Mouse (Mus musculus) myocyte (in vitro differentiated cells): ENCODE data around the gene Mprip. TPM values are rescaled to one million over a fixed set of nuclear protein-coding genes. Genes with fewer than 3 reads are reported as not detected.
A peak's percentile ranks its signal among the peaks of the same experiment; 100 is the strongest.

Experiments used
- H3K27me3 ChIP-seq: one replicate; pipeline ENCODE4 v1.6.1; 2011; ENCODE audit not compliant: control insufficient read depth, insufficient read depth, insufficient read length
- H3K36me3 ChIP-seq: one replicate; pipeline ENCODE4 v1.6.1; 2011; ENCODE audit not compliant: control insufficient read depth, insufficient read depth
- H3K4me2 ChIP-seq: one replicate; pipeline ENCODE4 v1.6.1; 2011; ENCODE audit warnings: low read depth, control low read depth
- H3K4me3 ChIP-seq: one replicate; pipeline ENCODE4 v1.5.1; 2011; ENCODE audit warnings: mild to moderate bottlenecking, control low read depth, moderate library complexity
- H3K79me2 ChIP-seq: one replicate; pipeline ENCODE4 v1.6.1; 2011; ENCODE audit not compliant: control insufficient read depth, insufficient read depth
- H3ac ChIP-seq: one replicate; pipeline ENCODE4 v1.6.1; 2011; ENCODE audit not compliant: control insufficient read depth, insufficient read length
- CEBPB ChIP-seq: IDR thresholded peaks from 2 replicates; pipeline ENCODE4 v1.6.1; 2011; ENCODE audit warnings: mild to moderate bottlenecking, moderate library complexity; ENCODE audit not compliant: poor library complexity, insufficient read depth, severe bottlenecking
- E2F4 ChIP-seq: IDR thresholded peaks from one replicate; pipeline ENCODE4 v1.6.1; 2011; ENCODE audit warnings: mild to moderate bottlenecking, control low read depth, moderate library complexity; ENCODE audit not compliant: insufficient read depth
- MAX ChIP-seq: IDR thresholded peaks from one replicate; pipeline ENCODE4 v1.6.1; 2011; ENCODE audit warnings: low read depth, mild to moderate bottlenecking, control low read depth
- MYOD1 ChIP-seq, 3 experiments: IDR thresholded peaks; one replicate each; pipeline ENCODE4 v1.6.1; 2011; ENCODE audit warnings: control low read depth in 2 of 3, low read depth in 2 of 3, mild to moderate bottlenecking in 2 of 3, moderate library complexity in 1 of 3; ENCODE audit not compliant: insufficient read length in 2 of 3, control insufficient read depth in 1 of 3
- MYOG ChIP-seq, 3 experiments: IDR thresholded peaks; one replicate each; pipeline ENCODE4 v1.6.1; 2011; ENCODE audit warnings: control low read depth in 2 of 3, low read depth in 2 of 3, mild to moderate bottlenecking in 2 of 3; ENCODE audit not compliant: insufficient read length in 2 of 3, control insufficient read depth in 1 of 3, insufficient read depth in 1 of 3
- POLR2A ChIP-seq: IDR thresholded peaks from one replicate; pipeline ENCODE4 v1.6.1; 2011; ENCODE audit warnings: low read depth, mild to moderate bottlenecking, control low read depth, moderate library complexity; ENCODE audit not compliant: insufficient read length
- POLR2AphosphoS2 ChIP-seq: IDR thresholded peaks from one replicate; pipeline ENCODE4 v1.6.1; 2011; ENCODE audit warnings: low read depth, control low read depth; ENCODE audit not compliant: insufficient read length
- REST ChIP-seq: IDR thresholded peaks from one replicate; pipeline ENCODE4 v1.6.1; 2011; ENCODE audit warnings: mild to moderate bottlenecking, control low read depth, moderate library complexity; ENCODE audit not compliant: insufficient read depth, insufficient read length
- SRF ChIP-seq: IDR thresholded peaks from one replicate; pipeline ENCODE4 v1.6.1; 2011; ENCODE audit warnings: low read depth; ENCODE audit not compliant: control insufficient read depth, insufficient read length
- TCF12 ChIP-seq: IDR thresholded peaks from one replicate; pipeline ENCODE4 v1.6.1; 2011; ENCODE audit warnings: mild to moderate bottlenecking, control low read depth; ENCODE audit not compliant: poor library complexity, insufficient read depth, severe bottlenecking
- TCF3 ChIP-seq: IDR thresholded peaks from one replicate; pipeline ENCODE4 v1.6.1; 2011; ENCODE audit warnings: low read depth, control low read depth; ENCODE audit not compliant: insufficient read length
- USF1 ChIP-seq: IDR thresholded peaks from one replicate; pipeline ENCODE4 v1.6.1; 2011; ENCODE audit warnings: low read depth, mild to moderate bottlenecking, control low read depth, moderate library complexity
- polyA plus RNA-seq: library from polyadenylated mRNA; unstranded; fragments of >200 nt; fragmentation: generic; extraction: Trizol; gene quantifications from one replicate; pipeline ENCODE4 v1.2.1, GENCODE M21; 2012; ENCODE audit warnings: missing spikeins

Mprip gene
- polyA plus RNA-seq, 1 experiment, result 191 TPM

- no peaks in the 10 kb centered on the region for H3K79me2 ChIP-seq
- H3K36me3 ChIP-seq, result peaks cover 61% of the 10 kb centered on the region
Observed at GRCm38 (mm10) chr11:59749050-59749449, 87.9 kb downstream of the Mprip start.

GRCm38 (mm10) chr11:59754504-59754903 lies 93.4 kb downstream of the Mprip start:
- H3ac ChIP-seq, result no peak overlapping the region
- H3K79me2 ChIP-seq, result no peaks in the 10 kb centered on the region
- no peak overlapping the region for H3K4me2 ChIP-seq
- H3K27me3 ChIP-seq, result no peaks in the 10 kb centered on the region
- H3K4me3 ChIP-seq, result no peak overlapping the region
- TF ChIP-seq REST (no peak), SRF (no peak), TCF3 (no peak), POLR2AphosphoS2 (no peak), CEBPB (no peak), USF1 (no peak), MYOG (IDR thresholded peaks at IDR 0.05; ENCODE audit: control insufficient read depth in 1 of 3, insufficient read depth in 1 of 3, insufficient read length in 2 of 3, low read depth in 2 of 3) (no peak)
- H3K36me3 ChIP-seq, result peaks cover 76% of the 10 kb centered on the region

More at GRCm38 (mm10) chr11:59749050-59749449, 87.9 kb downstream of the Mprip start:
- H3ac ChIP-seq, result no peak overlapping the region
- TF ChIP-seq POLR2A, result no peak
- no peak for TF ChIP-seq MYOG (IDR thresholded peaks at IDR 0.05; ENCODE audit: control insufficient read depth in 1 of 3, insufficient read depth in 1 of 3, insufficient read length in 2 of 3, low read depth in 2 of 3)
- no peak for TF ChIP-seq CEBPB
- no peak for TF ChIP-seq TCF12
- TF ChIP-seq MAX, result no peak
- no peak for TF ChIP-seq MYOD1 (IDR thresholded peaks at IDR 0.05; ENCODE audit: control insufficient read depth in 1 of 3, insufficient read length in 2 of 3, low read depth in 2 of 3)
- no peak for TF ChIP-seq REST
- TF ChIP-seq E2F4, result no peak
- TF ChIP-seq POLR2AphosphoS2, result no peak
- no peak for TF ChIP-seq SRF
- no peak for TF ChIP-seq USF1
- TF ChIP-seq TCF3, result no peak
- H3K4me2 ChIP-seq, result no peak overlapping the region
- H3K4me3 ChIP-seq, result no peak overlapping the region
- H3K27me3 ChIP-seq, result no peaks in the 10 kb centered on the region

GRCm38 (mm10) chr11:59756351-59756750 lies 95.2 kb downstream of the Mprip start:
- TF ChIP-seq POLR2AphosphoS2 (peak; percentile 9), CEBPB (no peak)
- Histone ChIP-seq H3K79me2 (no peaks in the 10 kb centered on the region), H3K4me3 (no peak overlapping the region), H3ac (no peak overlapping the region), H3K36me3 (peaks cover 73% of the 10 kb centered on the region), H3K4me2 (no peak overlapping the region), H3K27me3 (no peaks in the 10 kb centered on the region)

GRCm38 (mm10) chr11:59758191-59758985 lies 97.3 kb downstream of the Mprip start:
- Histone ChIP-seq H3K27me3 (no peaks in the 10 kb centered on the region), H3K36me3 (peaks cover 63% of the 10 kb centered on the region), H3K79me2 (no peaks in the 10 kb centered on the region), H3ac (no peak overlapping the region), H3K4me2 (no peak overlapping the region), H3K4me3 (no peak overlapping the region)
- TF ChIP-seq POLR2AphosphoS2 (no peak), REST (no peak), TCF3 (no peak), E2F4 (no peak), CEBPB (no peak), POLR2A (no peak), USF1 (no peak), MYOG (IDR thresholded peaks at IDR 0.05; ENCODE audit: control insufficient read depth in 1 of 3, insufficient read depth in 1 of 3, insufficient read length in 2 of 3, low read depth in 2 of 3) (no peak), TCF12 (no peak), MAX (no peak), SRF (no peak), MYOD1 (IDR thresholded peaks at IDR 0.05; ENCODE audit: control insufficient read depth in 1 of 3, insufficient read length in 2 of 3, low read depth in 2 of 3) (no peak)

GRCm38 (mm10) chr11:59759178-59759577 lies 98.1 kb downstream of the Mprip start:
- no peak overlapping the region for H3ac ChIP-seq
- no peak overlapping the region for H3K4me3 ChIP-seq
- H3K79me2 ChIP-seq, result no peaks in the 10 kb centered on the region
- TF ChIP-seq POLR2A (no peak), POLR2AphosphoS2 (peak; percentile 31)
- no peaks in the 10 kb centered on the region for H3K27me3 ChIP-seq
- peak overlapping the region; percentile 6 for H3K4me2 ChIP-seq
- peaks cover 68% of the 10 kb centered on the region for H3K36me3 ChIP-seq
